Mouse (Mus musculus) liver, postnatal 0 days (tissue): ENCODE results near the gene Tmem163.

ENCODE experiments used
- CTCF ChIP-seq: sonication (generic); IDR thresholded peaks from 2 replicates; pipeline ENCODE4 v1.5.1; 2016; ENCODE audit warnings: antibody characterized with exemption, low read depth
- EP300 ChIP-seq: IDR thresholded peaks from 2 replicates; pipeline ENCODE4 v1.6.1; 2016; ENCODE audit warnings: antibody characterized with exemption, low read depth, mild to moderate bottlenecking

DNA sequence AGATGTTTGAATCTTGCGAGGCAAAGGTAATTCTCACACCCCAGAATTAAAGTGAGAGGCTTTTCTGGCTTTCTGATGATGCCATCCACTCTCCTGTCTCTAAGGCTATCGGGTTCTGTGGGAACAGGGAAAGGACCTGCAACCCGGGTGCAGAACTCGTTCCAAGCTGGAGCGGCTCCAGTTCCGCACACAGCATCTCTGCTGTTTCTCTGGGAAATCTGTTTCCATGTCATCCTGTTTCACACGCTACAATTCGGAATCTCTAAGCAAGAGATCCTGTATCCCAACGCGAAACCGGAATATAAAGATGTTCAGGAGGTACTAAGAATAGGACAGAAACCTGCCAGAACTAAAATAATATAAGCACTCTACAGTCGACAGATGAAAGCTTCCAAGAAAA, 3.2 kb downstream of the Tmem163 start:
- no peak for TF ChIP-seq EP300
- TF ChIP-seq CTCF = no peak
